In the genomic region with DNA sequence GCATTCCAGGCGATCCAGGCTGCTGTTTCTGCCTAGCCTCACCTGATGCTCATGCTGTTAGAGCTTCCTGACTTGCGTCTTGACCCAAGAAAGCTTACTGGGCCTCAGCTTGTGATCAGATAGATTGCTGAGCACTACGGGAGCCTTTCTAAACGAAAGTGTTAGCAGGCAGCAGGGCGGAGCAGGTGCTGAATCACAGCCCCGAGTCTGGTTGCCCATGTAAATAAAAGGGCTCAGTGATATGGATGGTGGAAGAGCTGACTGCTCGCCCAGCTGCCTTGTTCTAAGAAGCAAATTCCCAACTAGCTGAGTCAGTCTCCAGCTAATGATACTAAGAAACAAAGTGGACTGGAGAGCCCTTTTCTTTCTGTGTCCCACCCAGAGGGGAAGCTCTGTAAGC, we compare ENCODE assay signal across 33 mouse cellular contexts. TPM values are rescaled to one million over a fixed set of nuclear protein-coding genes. Genes with fewer than 3 reads are reported as not detected.
DNase-seq lines count a peak whose midpoint lies in the region; ATAC-seq and TF ChIP-seq lines count a peak whose summit lies in the region.
"Had no signal": no experiment of that assay in that cellular context is flagged by ENCODE, and none has a peak within 500 bp of the region (broad histone marks: within the 10 kb centered on the region; RNA-seq: fewer than 3 reads in every experiment).

No protein-coding gene starts in this region.

- H3K27ac ChIP-seq in heart, embryonic 10.5 days = no peak overlapping the region
- no peak overlapping the region for H3K27ac ChIP-seq in intestine, embryonic 15.5 days
- no peak overlapping the region for H3K27ac ChIP-seq in intestine, embryonic 16.5 days (ENCODE audit: low read length)
- H3K27ac ChIP-seq in stomach, postnatal 0 days (replicated peaks) = no peak overlapping the region
- no peak overlapping the region for H3K27ac ChIP-seq in neural tube, embryonic 15.5 days (replicated peaks)
- H3K27ac ChIP-seq: embryonic facial prominence, embryonic 15.5 days; kidney, postnatal 0 days; left cerebral cortex, adult 2 months; liver, embryonic 14.5 days; lung, embryonic 15.5 days; neural tube, embryonic 13.5 days had no signal

- H3K36me3 ChIP-seq in heart, embryonic 10.5 days = no peaks in the 10 kb centered on the region
- no peaks in the 10 kb centered on the region for H3K36me3 ChIP-seq in intestine, embryonic 15.5 days
- no peaks in the 10 kb centered on the region for H3K36me3 ChIP-seq in intestine, embryonic 16.5 days (ENCODE audit: control insufficient read depth, insufficient read depth, low read length)
- no peaks in the 10 kb centered on the region for H3K36me3 ChIP-seq in stomach, postnatal 0 days (ENCODE audit: control insufficient read depth, insufficient read depth, low read length)
- no peaks in the 10 kb centered on the region for H3K36me3 ChIP-seq in neural tube, embryonic 15.5 days
- H3K36me3 ChIP-seq: embryonic facial prominence, embryonic 15.5 days; lung, embryonic 15.5 days; neural tube, embryonic 13.5 days had no signal

- peak; percentile 43; the same call in 1 of the 2 replicates for ATAC-seq in intestine, embryonic 15.5 days
- ATAC-seq in intestine, embryonic 16.5 days = no peak
- ATAC-seq in stomach, postnatal 0 days (ENCODE audit: low FRiP score, low TSS enrichment) = peak; percentile 93
- no peak for ATAC-seq in neural tube, embryonic 15.5 days (ENCODE audit: low FRiP score)
- ATAC-seq: forebrain, embryonic 16.5 days; hindbrain, embryonic 16.5 days; midbrain, embryonic 16.5 days had no signal

- no peak overlapping the region for H3K4me3 ChIP-seq in heart, embryonic 10.5 days
- no peak overlapping the region for H3K4me3 ChIP-seq in intestine, embryonic 15.5 days (replicated peaks)
- H3K4me3 ChIP-seq in intestine, embryonic 16.5 days (ENCODE audit: low read length) = no peak overlapping the region
- H3K4me3 ChIP-seq in stomach, postnatal 0 days (ENCODE audit: low read depth, low read length) = no peak overlapping the region
- no peak overlapping the region for H3K4me3 ChIP-seq in neural tube, embryonic 15.5 days (replicated peaks)
- H3K4me3 ChIP-seq: embryonic facial prominence, embryonic 15.5 days; left cerebral cortex, adult 2 months; lung, embryonic 15.5 days; myocyte; neural tube, embryonic 13.5 days had no signal

- no peaks in the 10 kb centered on the region for H3K27me3 ChIP-seq in heart, embryonic 10.5 days (ENCODE audit: insufficient read depth, poor library complexity, severe bottlenecking)
- H3K27me3 ChIP-seq in intestine, embryonic 15.5 days (replicated peaks) = no peaks in the 10 kb centered on the region
- no peaks in the 10 kb centered on the region for H3K27me3 ChIP-seq in intestine, embryonic 16.5 days (replicated peaks; ENCODE audit: control insufficient read depth, insufficient read depth, low read length)
- H3K27me3 ChIP-seq in stomach, postnatal 0 days (ENCODE audit: control insufficient read depth, insufficient read depth, low read length) = no peaks in the 10 kb centered on the region
- no peaks in the 10 kb centered on the region for H3K27me3 ChIP-seq in neural tube, embryonic 15.5 days (replicated peaks)
- H3K27me3 ChIP-seq: embryonic facial prominence, embryonic 15.5 days; lung, embryonic 15.5 days; neural tube, embryonic 13.5 days had no signal

- peaks cover 10% of the 10 kb centered on the region; the same call in 1 of the 2 replicates for H3K4me1 ChIP-seq in heart, embryonic 10.5 days
- no peaks in the 10 kb centered on the region for H3K4me1 ChIP-seq in intestine, embryonic 15.5 days (replicated peaks)
- H3K4me1 ChIP-seq in intestine, embryonic 16.5 days (ENCODE audit: control insufficient read depth, insufficient read depth, low read length) = no peaks in the 10 kb centered on the region
- H3K4me1 ChIP-seq in stomach, postnatal 0 days (replicated peaks; ENCODE audit: control insufficient read depth, insufficient read depth) = no peaks in the 10 kb centered on the region
- H3K4me1 ChIP-seq in neural tube, embryonic 15.5 days = no peaks in the 10 kb centered on the region
- H3K4me1 ChIP-seq: embryonic facial prominence, embryonic 15.5 days; lung, embryonic 15.5 days had no signal

- TF ChIP-seq CTCF in stomach, postnatal 0 days (IDR thresholded peaks at IDR 0.05; ENCODE audit: low read depth) = no peak

- no peak overlapping the region for H3K9ac ChIP-seq in intestine, embryonic 15.5 days
- H3K9ac ChIP-seq in intestine, embryonic 16.5 days (ENCODE audit: low read depth, low read length) = no peak overlapping the region
- H3K9ac ChIP-seq in stomach, postnatal 0 days (ENCODE audit: low read length) = no peak overlapping the region
- H3K9ac ChIP-seq in neural tube, embryonic 15.5 days (replicated peaks) = no peak overlapping the region
- H3K9ac ChIP-seq: embryonic facial prominence, embryonic 15.5 days; liver, embryonic 14.5 days; lung, embryonic 15.5 days; neural tube, embryonic 13.5 days had no signal

- 24% methylated on average over 7 of the region's 7 CpGs for WGBS in heart, embryonic 10.5 days
- WGBS in intestine, embryonic 15.5 days = 24% methylated on average over 7 of the region's 7 CpGs
- WGBS in intestine, embryonic 16.5 days = 25% methylated on average over 7 of the region's 7 CpGs
- WGBS in stomach, postnatal 0 days = 18% methylated on average over 7 of the region's 7 CpGs
- 42% methylated on average over 7 of the region's 7 CpGs for WGBS in neural tube, embryonic 15.5 days

- no peaks in the 10 kb centered on the region for H3K9me3 ChIP-seq in heart, embryonic 10.5 days
- no peaks in the 10 kb centered on the region for H3K9me3 ChIP-seq in intestine, embryonic 15.5 days
- H3K9me3 ChIP-seq in intestine, embryonic 16.5 days (ENCODE audit: control insufficient read depth, low read length) = no peaks in the 10 kb centered on the region
- no peaks in the 10 kb centered on the region for H3K9me3 ChIP-seq in stomach, postnatal 0 days (ENCODE audit: control insufficient read depth, low read length)
- H3K9me3 ChIP-seq in neural tube, embryonic 15.5 days (replicated peaks) = no peaks in the 10 kb centered on the region
- H3K9me3 ChIP-seq: embryonic facial prominence, embryonic 15.5 days; lung, embryonic 15.5 days; neural tube, embryonic 13.5 days had no signal

- peak; percentile 2 to 3 for DNase-seq in heart, adult 18-20 months
- DNase-seq in heart, embryonic 10.5 days (ENCODE audit: low spot score) = no peak
- peak; percentile 60 for DNase-seq in NIH3T3 (ENCODE audit: low read depth)
- DNase-seq in stomach, postnatal 0 days (ENCODE audit: low spot score) = peak; percentile 66
- DNase-seq: adrenal gland, postnatal 10 days; B cell, adult 2 months; cerebellum, adult 9-11 months; gastrocnemius, postnatal 25 days; heart, postnatal 36 days; kidney, adult 2 months; lung, postnatal 4 days; thymus, postnatal 14 days had no signal

- H3K4me2 ChIP-seq in intestine, embryonic 15.5 days (replicated peaks) = no peak overlapping the region
- no peak overlapping the region for H3K4me2 ChIP-seq in intestine, embryonic 16.5 days (ENCODE audit: low read depth, low read length)
- no peak overlapping the region for H3K4me2 ChIP-seq in stomach, postnatal 0 days (replicated peaks; ENCODE audit: low read depth)
- H3K4me2 ChIP-seq in neural tube, embryonic 15.5 days = no peak overlapping the region
- H3K4me2 ChIP-seq: embryonic facial prominence, embryonic 15.5 days; lung, embryonic 15.5 days; neural tube, embryonic 13.5 days had no signal

- no peak for TF ChIP-seq EP300 in stomach, postnatal 0 days (optimal IDR thresholded peaks at IDR 0.05)

RNA-seq across cellular contexts. Expression of gene Wdr64, which starts 27.4 kb away (rescaled TPM):
- not detected for total RNA-seq in heart, adult 18-20 months (2021)
- polyA plus RNA-seq in heart, embryonic 10.5 days (2016; fragmentation: Nextera tagmentation; extraction: Ambion mirVana) = not detected in 2 replicates
- polyA plus RNA-seq in intestine, embryonic 15.5 days (2015; fragmentation: Nextera tagmentation; extraction: Ambion mirVana) = not detected in 2 replicates
- not detected in 2 replicates for polyA plus RNA-seq in intestine, embryonic 16.5 days (2015; fragmentation: Nextera tagmentation; extraction: Ambion mirVana)
- polyA plus RNA-seq in stomach, postnatal 0 days (2015; fragmentation: Nextera tagmentation; extraction: Ambion mirVana) = not detected in 2 replicates
- not detected in 2 replicates for polyA plus RNA-seq in neural tube, embryonic 15.5 days (2015; fragmentation: Nextera tagmentation; extraction: Ambion mirVana)
- total RNA-seq: adrenal gland, postnatal 10 days; common myeloid progenitor, adult 5-6 weeks; gastrocnemius, postnatal 25 days; heart, adult 8-10 months; heart, postnatal 36 days; layer of hippocampus, postnatal 10 days; left cerebral cortex, adult 2 months; left cerebral cortex, postnatal 36 days; megakaryocyte-erythroid progenitor cell, adult 5-6 weeks; MEL had no signal
- polyA plus RNA-seq: embryonic facial prominence, embryonic 15.5 days; forebrain, embryonic 16.5 days; hindbrain, embryonic 16.5 days; kidney, postnatal 0 days; large intestine, adult 2 months; limb, embryonic 14.5 days; liver, embryonic 14.5 days; lung, embryonic 15.5 days; midbrain, embryonic 16.5 days; myocyte; neural tube, embryonic 13.5 days had no signal

RNA-seq across cellular contexts. Expression of gene Chml, which starts 33.1 kb away (rescaled TPM):
- 10 to 100 TPM in 1 of 2 experiments, 1 to 10 TPM in 1; 7.2 to 12.5 TPM for total RNA-seq in heart, adult 18-20 months (2021)
- polyA plus RNA-seq in heart, embryonic 10.5 days (2016; fragmentation: Nextera tagmentation; extraction: Ambion mirVana) = 4.3 and 6.2 TPM in 2 replicates
- polyA plus RNA-seq in intestine, embryonic 15.5 days (2015; fragmentation: Nextera tagmentation; extraction: Ambion mirVana) = 2.4 and 2.6 TPM in 2 replicates
- 1.7 and 2.1 TPM in 2 replicates for polyA plus RNA-seq in intestine, embryonic 16.5 days (2015; fragmentation: Nextera tagmentation; extraction: Ambion mirVana)
- 1.0 and 1.5 TPM in 2 replicates for polyA plus RNA-seq in stomach, postnatal 0 days (2015; fragmentation: Nextera tagmentation; extraction: Ambion mirVana)
- polyA plus RNA-seq in neural tube, embryonic 15.5 days (2015; fragmentation: Nextera tagmentation; extraction: Ambion mirVana) = 2.6 and 3.1 TPM in 2 replicates

RNA-seq across cellular contexts. Expression of gene Opn3, which starts 33.2 kb away (rescaled TPM):
- total RNA-seq in heart, adult 18-20 months (2021) = 1 to 10 TPM; 4.2 TPM
- polyA plus RNA-seq in heart, embryonic 10.5 days (2016; fragmentation: Nextera tagmentation; extraction: Ambion mirVana) = 10.8 and 13.7 TPM in 2 replicates
- 6.5 and 7.1 TPM in 2 replicates for polyA plus RNA-seq in intestine, embryonic 15.5 days (2015; fragmentation: Nextera tagmentation; extraction: Ambion mirVana)
- polyA plus RNA-seq in intestine, embryonic 16.5 days (2015; fragmentation: Nextera tagmentation; extraction: Ambion mirVana) = 5.6 and 5.9 TPM in 2 replicates
- 2.4 and 3.3 TPM in 2 replicates for polyA plus RNA-seq in stomach, postnatal 0 days (2015; fragmentation: Nextera tagmentation; extraction: Ambion mirVana)
- 7.8 and 8.4 TPM in 2 replicates for polyA plus RNA-seq in neural tube, embryonic 15.5 days (2015; fragmentation: Nextera tagmentation; extraction: Ambion mirVana)
- total RNA-seq: common myeloid progenitor, adult 5-6 weeks had no signal

Comparison
In these comparisons a context has a peak if more than half of its experiments do, and no peak if none do; other contexts are left out.
1. ATAC-seq: peak in intestine, embryonic 15.5 days (single experiment) and stomach, postnatal 0 days (single experiment); none in intestine, embryonic 16.5 days (single experiment) and neural tube, embryonic 15.5 days (single experiment).